Mouse (Mus musculus) CH12.LX (cell line): Measurements from ENCODE around the gene Dnah12. TPM values are rescaled to one million over a fixed set of nuclear protein-coding genes. Genes with fewer than 3 reads are reported as not detected.

ENCODE experiments used
- DNase-seq: peaks from one replicate; pipeline ENCODE4 v3.0.0-alpha.2; 2013; ENCODE audit errors: extremely low read depth
- H3K27ac ChIP-seq: 2 replicates; pipeline ENCODE4 v1.5.1; 2012; ENCODE audit warnings: low read depth, mild to moderate bottlenecking, control low read depth, moderate library complexity; ENCODE audit not compliant: insufficient read depth
- H3K27me3 ChIP-seq: replicated peaks from 2 replicates; pipeline ENCODE3; 2012; ENCODE audit warnings: inconsistent platforms
- H3K36me3 ChIP-seq, 2 experiments: replicated peaks in 1 of 2; 2 replicates each; pipeline versions ENCODE3 to v1.6.1; 2012; ENCODE audit warnings: inconsistent platforms in 1 of 2, low read length in 1 of 2, mild to moderate bottlenecking in 1 of 2, mixed read lengths in 1 of 2, moderate library complexity in 1 of 2; ENCODE audit not compliant: control insufficient read depth in 1 of 2, insufficient read depth in 1 of 2
- H3K4me1 ChIP-seq, 2 experiments: 2 replicates each; pipeline ENCODE4 v1.6.1; 2012; ENCODE audit warnings: inconsistent platforms in 1 of 2, moderate library complexity in 1 of 2; ENCODE audit not compliant: insufficient read depth in 2 of 2, control insufficient read depth in 1 of 2
- H3K4me2 ChIP-seq: 2 replicates; pipeline ENCODE4 v1.6.1; 2012; ENCODE audit warnings: low read depth, mild to moderate bottlenecking, control low read depth; ENCODE audit not compliant: poor library complexity, insufficient read depth, severe bottlenecking
- H3K4me3 ChIP-seq, 3 experiments: fragments of 150-350 bp in 1 of 3; sonication (generic) in 1 of 3; replicated peaks in 1 of 3; 2 replicates each; pipeline versions ENCODE3 to v1.5.1; 2011 to 2012; ENCODE audit warnings: low read depth in 2 of 3, low read length in 2 of 3, mild to moderate bottlenecking in 2 of 3, moderate library complexity in 2 of 3, control low read depth in 1 of 3, improper control_type of control experiment in 1 of 3, inconsistent platforms in 1 of 3, mixed read lengths in 1 of 3; ENCODE audit not compliant: poor library complexity in 1 of 3
- H3K79me2 ChIP-seq: replicated peaks from 2 replicates; pipeline ENCODE4 v1.6.1; 2012; ENCODE audit warnings: mild to moderate bottlenecking, moderate library complexity; ENCODE audit not compliant: control insufficient read depth, poor library complexity, insufficient read depth, severe bottlenecking; ENCODE audit errors: extremely low read depth
- H3K9ac ChIP-seq: 2 replicates; pipeline ENCODE4 v1.6.1; 2012; ENCODE audit warnings: low read depth, mild to moderate bottlenecking, control low read depth, moderate library complexity; ENCODE audit not compliant: insufficient read depth
- H3K9me3 ChIP-seq: replicated peaks from 2 replicates; pipeline ENCODE3; 2012; ENCODE audit warnings: low read length, inconsistent platforms, mixed read lengths
- CHD1 ChIP-seq: IDR thresholded peaks from 2 replicates; pipeline ENCODE4 v1.6.1; 2012; ENCODE audit warnings: low read depth, low read length, improper control_type of control experiment, inconsistent platforms
- ELF1 ChIP-seq: IDR thresholded peaks from 2 replicates; pipeline ENCODE4 v1.6.1; 2014; ENCODE audit warnings: low read depth, mild to moderate bottlenecking, inconsistent platforms, low read length, improper control_type of control experiment
- HCFC1 ChIP-seq: IDR thresholded peaks from 2 replicates; pipeline ENCODE4 v1.6.1; 2012; ENCODE audit warnings: low read depth, mild to moderate bottlenecking, inconsistent platforms, low read length, improper control_type of control experiment
- JUN ChIP-seq: IDR thresholded peaks from 2 replicates; pipeline ENCODE4 v1.6.1; 2011; ENCODE audit warnings: low read depth, mild to moderate bottlenecking, low read length, improper control_type of control experiment, moderate library complexity; ENCODE audit not compliant: insufficient read depth
- KAT2A ChIP-seq: IDR thresholded peaks from 2 replicates; pipeline ENCODE4 v1.6.1; 2012; ENCODE audit warnings: low read length, improper control_type of control experiment, inconsistent platforms; ENCODE audit not compliant: insufficient replicate concordance
- MAZ ChIP-seq: IDR thresholded peaks from 2 replicates; pipeline ENCODE4 v1.6.1; 2012; ENCODE audit warnings: low read depth, mild to moderate bottlenecking, inconsistent platforms, low read length, improper control_type of control experiment, moderate library complexity
- MYC ChIP-seq: IDR thresholded peaks from 2 replicates; pipeline ENCODE4 v1.6.1; 2011; ENCODE audit warnings: low read depth, mild to moderate bottlenecking, improper control_type of control experiment, low read length
- NELFE ChIP-seq: IDR thresholded peaks from 2 replicates; pipeline ENCODE4 v1.6.1; 2011; ENCODE audit warnings: low read depth, low read length, improper control_type of control experiment
- NRF1 ChIP-seq: IDR thresholded peaks from 2 replicates; pipeline ENCODE4 v1.6.1; 2014; ENCODE audit warnings: low read depth, mild to moderate bottlenecking, inconsistent platforms, low read length, improper control_type of control experiment, moderate library complexity
- PAX5 ChIP-seq: IDR thresholded peaks from 2 replicates; pipeline ENCODE4 v1.6.1; 2012; ENCODE audit warnings: low read length, inconsistent platforms, mixed read lengths
- RAD21 ChIP-seq: IDR thresholded peaks from 2 replicates; pipeline ENCODE4 v1.6.1; 2011; ENCODE audit warnings: low read depth, mild to moderate bottlenecking, low read length, improper control_type of control experiment, moderate library complexity
- TCF12 ChIP-seq: IDR thresholded peaks from 2 replicates; pipeline ENCODE4 v1.6.1; 2014; ENCODE audit warnings: low read depth, mild to moderate bottlenecking, inconsistent platforms, low read length, improper control_type of control experiment
- UBTF ChIP-seq: IDR thresholded peaks from 2 replicates; pipeline ENCODE4 v1.6.1; 2012; ENCODE audit warnings: low read depth, mild to moderate bottlenecking, inconsistent platforms, low read length, improper control_type of control experiment, moderate library complexity
- USF2 ChIP-seq: conservative IDR thresholded peaks from 2 replicates; pipeline ENCODE4 v1.6.1; 2011; ENCODE audit warnings: low read depth, low read length, improper control_type of control experiment
- ZKSCAN1 ChIP-seq: IDR thresholded peaks from 2 replicates; pipeline ENCODE4 v1.6.1; 2012; ENCODE audit warnings: low read depth, inconsistent platforms, low read length, improper control_type of control experiment, borderline replicate concordance
- ZNF384 ChIP-seq: IDR thresholded peaks from 2 replicates; pipeline ENCODE4 v1.6.1; 2012; ENCODE audit warnings: low read depth, low read length, improper control_type of control experiment, inconsistent platforms
- dilution Hi-C: fragments of 300-500 bp; cut with MboI; formaldehyde crosslinking; loops from 2 replicates; pipeline ENCODE4 v1.14.3; 2020; ENCODE audit warnings: low sequenced_read_pairs; ENCODE audit not compliant: extremely low pct_unique_long_range_greater_than_20kb, extremely low pct_ligation_motif_present
- in situ Hi-C: fragments of 300-500 bp; cut with MboI; formaldehyde crosslinking; loops from 3 replicates; pipeline ENCODE4 v1.14.3; 2019; ENCODE audit warnings: low sequenced_read_pairs, low pct_ligation_motif_present, low pct_unique_long_range_greater_than_20kb, mixed read lengths
- polyA plus RNA-seq: library from polyadenylated mRNA; unstranded; fragments of >175 nt; gene quantifications from 2 replicates; pipeline ENCODE4 v1.2.1, GENCODE M21; 2012; ENCODE audit warnings: low read depth; ENCODE audit not compliant: insufficient read length
- total RNA-seq, 2 experiments: library from RNA; depleted of rRNA; stranded (reverse); fragments of 300-350 nt in 1 of 2; fragments of >200 nt in 1 of 2; gene quantifications; 2 replicates each; pipeline ENCODE4 v1.2.3; 2012 to 2014

The Dnah12 gene
- total and polyA plus RNA-seq, 3 experiments: 0.04 to 0.13 (median 0.04) TPM

- DNase-seq: no peak
- no peak overlapping the region for H3K4me2 ChIP-seq
- TF ChIP-seq ZKSCAN1: no peak
- no peaks in the 10 kb centered on the region for H3K36me3 ChIP-seq
- in situ Hi-C loops (no loop called here), dilution Hi-C loops (no loop called here)
- H3K27ac ChIP-seq: no peak overlapping the region
- H3K9ac ChIP-seq: no peak overlapping the region
- H3K79me2 ChIP-seq: no peaks in the 10 kb centered on the region
- no peaks in the 10 kb centered on the region for H3K27me3 ChIP-seq
- H3K4me3 ChIP-seq: no peak overlapping the region
- H3K4me1 ChIP-seq: peaks cover 0 to 9% of the 10 kb centered on the region in 2 experiments; a peak in 2 of 4 replicates
- no peaks in the 10 kb centered on the region for H3K9me3 ChIP-seq
Observed at GRCm38 (mm10) chr14:26899490-26899889, 206.4 kb downstream of the Dnah12 start.

- no peaks in the 10 kb centered on the region for H3K27me3 ChIP-seq
- in situ Hi-C loops (no loop called here), dilution Hi-C loops (no loop called here)
- no peak for TF ChIP-seq MYC
- no peak for TF ChIP-seq PAX5
- TF ChIP-seq ZNF384: no peak
- TF ChIP-seq NRF1: no peak
- no peak for TF ChIP-seq ELF1
- TF ChIP-seq MAZ: no peak
- TF ChIP-seq TCF12: no peak
- TF ChIP-seq UBTF: no peak
- no peak for TF ChIP-seq USF2
- TF ChIP-seq HCFC1: no peak
- no peak for TF ChIP-seq CHD1
- TF ChIP-seq NELFE: no peak
- no peak for TF ChIP-seq KAT2A
- TF ChIP-seq RAD21: no peak
- no peak for TF ChIP-seq ZKSCAN1
- TF ChIP-seq JUN: no peak
- no peaks in the 10 kb centered on the region for H3K9me3 ChIP-seq
- no peak overlapping the region for H3K4me2 ChIP-seq
- no peaks in the 10 kb centered on the region for H3K79me2 ChIP-seq
- H3K4me3 ChIP-seq: no peak overlapping the region
- no peak for DNase-seq
- H3K36me3 ChIP-seq: no peaks in the 10 kb centered on the region
- H3K9ac ChIP-seq: no peak overlapping the region
- peaks cover 0 to 9% of the 10 kb centered on the region in 2 experiments; a peak in 2 of 4 replicates for H3K4me1 ChIP-seq
- no peak overlapping the region for H3K27ac ChIP-seq
Observed at GRCm38 (mm10) chr14:26900893-26901292, 207.8 kb downstream of the Dnah12 start.
